Mouse (Mus musculus) hindbrain, embryonic 10.5 days (tissue): Measurements from ENCODE around the gene Mmab. TPM values are rescaled to one million over a fixed set of nuclear protein-coding genes. Genes with fewer than 3 reads are reported as not detected.

Source experiments
- DNase-seq: peaks from one replicate; pipeline ENCODE4 v3.0.0-alpha.2; 2017; ENCODE audit warnings: low spot score
- H3K27ac ChIP-seq: fragments of 300-500 bp; sonication (generic); 2 replicates; pipeline ENCODE4 v1.5.1; 2016; ENCODE audit warnings: mild to moderate bottlenecking, moderate library complexity
- H3K27me3 ChIP-seq: fragments of 300-500 bp; sonication (generic); 2 replicates; pipeline ENCODE4 v1.6.1; 2016; ENCODE audit warnings: mild to moderate bottlenecking; ENCODE audit not compliant: poor library complexity, insufficient read depth, severe bottlenecking
- H3K36me3 ChIP-seq: fragments of 300-500 bp; sonication (generic); 2 replicates; pipeline ENCODE4 v1.6.1; 2016; ENCODE audit warnings: mild to moderate bottlenecking, moderate library complexity
- H3K4me1 ChIP-seq: fragments of 300-500 bp; sonication (generic); replicated peaks from 2 replicates; pipeline ENCODE4 v1.6.1; 2016; ENCODE audit warnings: mild to moderate bottlenecking
- H3K4me3 ChIP-seq: fragments of 300-500 bp; sonication (generic); 2 replicates; pipeline ENCODE4 v1.5.1; 2016; ENCODE audit warnings: mild to moderate bottlenecking, moderate library complexity
- H3K9me3 ChIP-seq: fragments of 300-500 bp; sonication (generic); 2 replicates; pipeline ENCODE4 v1.6.1; 2016; ENCODE audit warnings: mild to moderate bottlenecking, moderate library complexity
- WGBS: fragments of 180-500 bp; shearing (Covaris S2); methylation state at CpG from one replicate; pipeline ENCODE4 v1.1.7; 2016; 5-methylcytosine and 5-hydroxymethylcytosine counted together
- polyA plus RNA-seq: library from polyadenylated mRNA; unstranded; fragments of >200 nt; fragmentation: Nextera tagmentation; extraction: Ambion mirVana; gene quantifications from 2 replicates; pipeline ENCODE4 v1.2.1, GENCODE M21; 2016

The Mmab gene
- 30.1 TPM in 2 replicates for polyA plus RNA-seq

- Histone ChIP-seq H3K4me1 (peaks cover 15% of the 10 kb centered on the region), H3K27ac (peak within 1 kb of the TSS; percentile 94), H3K9me3 (no peaks in the 10 kb centered on the region), H3K27me3 (no peaks in the 10 kb centered on the region), H3K4me3 (peak within 1 kb of the TSS; percentile 69), H3K36me3 (peaks cover 37% of the 10 kb centered on the region)
- 2% methylated on average over 43 of the region's 43 CpGs for WGBS
- peak; percentile 98 for DNase-seq
These were observed at the start of gene Mmab, which contains the start of gene Mvk for GRCm38 (mm10) chr5:114443566-114444367. Gene Mmab, minus strand, starts transcription at chr5:114444060. Gene Mvk, plus strand, starts transcription at chr5:114444269.

- peaks cover 7% of the 10 kb centered on the region for H3K4me1 ChIP-seq
- WGBS: 96% methylated on average over 8 of the region's 8 CpGs
- H3K27me3 ChIP-seq: no peaks in the 10 kb centered on the region; the same call in 1 of the 2 replicates
- H3K27ac ChIP-seq: no peak overlapping the region
- no peak overlapping the region for H3K4me3 ChIP-seq
- no peak for DNase-seq
- H3K9me3 ChIP-seq: 0 out of 2 replicates have a peak, but pooled peaks cover 4% of the 10 kb centered on the region
- no peaks in the 10 kb centered on the region for H3K36me3 ChIP-seq
These were observed 46.4 kb upstream of the Mmab start for GRCm38 (mm10) chr5:114490241-114490640.

GRCm38 (mm10) chr5:114489570-114489969 lies 45.7 kb upstream of the Mmab start:
- Histone ChIP-seq H3K9me3 (0 out of 2 replicates have a peak, but pooled peaks cover 4% of the 10 kb centered on the region), H3K27ac (0 out of 2 replicates have a peak overlapping the region, but pooled peaks have one; percentile 35), H3K4me1 (peaks cover 7% of the 10 kb centered on the region), H3K36me3 (no peaks in the 10 kb centered on the region), H3K27me3 (no peaks in the 10 kb centered on the region; the same call in 1 of the 2 replicates), H3K4me3 (no peak overlapping the region)
- DNase-seq: no peak
- WGBS: 83% methylated on average over 6 of the region's 6 CpGs

GRCm38 (mm10) chr5:114485685-114486084 lies 41.8 kb upstream of the Mmab start:
- Histone ChIP-seq H3K4me3 (no peak overlapping the region), H3K27ac (no peak overlapping the region), H3K27me3 (no peaks in the 10 kb centered on the region; the same call in 1 of the 2 replicates), H3K36me3 (no peaks in the 10 kb centered on the region), H3K9me3 (no peaks in the 10 kb centered on the region), H3K4me1 (peaks cover 19% of the 10 kb centered on the region)
- WGBS: 90% methylated on average over 14 of the region's 14 CpGs
- DNase-seq: no peak

- Histone ChIP-seq H3K4me1 (peaks cover 25% of the 10 kb centered on the region), H3K36me3 (no peaks in the 10 kb centered on the region), H3K9me3 (no peaks in the 10 kb centered on the region), H3K27ac (peak overlapping the region; percentile 73), H3K4me3 (peak overlapping the region; percentile 16; the same call in 1 of the 2 replicates), H3K27me3 (peaks cover 3% of the 10 kb centered on the region; the same call in 1 of the 2 replicates)
- DNase-seq: no peak
- WGBS: 16% methylated on average over 14 of the region's 14 CpGs
These were observed 38.7 kb upstream of the Mmab start for GRCm38 (mm10) chr5:114482587-114483011.

GRCm38 (mm10) chr5:114478267-114478666 lies 34.4 kb upstream of the Mmab start:
- 81% methylated on average over 12 of the region's 12 CpGs for WGBS
- DNase-seq: no peak
- Histone ChIP-seq H3K27ac (0 out of 2 replicates have a peak overlapping the region, but pooled peaks have one; percentile 46), H3K9me3 (no peaks in the 10 kb centered on the region), H3K4me3 (no peak overlapping the region), H3K4me1 (peaks cover 40% of the 10 kb centered on the region), H3K36me3 (no peaks in the 10 kb centered on the region), H3K27me3 (peaks cover 19% of the 10 kb centered on the region; the same call in 1 of the 2 replicates)

GRCm38 (mm10) chr5:114474741-114475491 lies 31.1 kb upstream of the Mmab start:
- Histone ChIP-seq H3K36me3 (no peaks in the 10 kb centered on the region), H3K9me3 (0 out of 2 replicates have a peak, but pooled peaks cover 4% of the 10 kb centered on the region), H3K27ac (peak overlapping the region; percentile 73), H3K27me3 (peaks cover 29% of the 10 kb centered on the region), H3K4me3 (no peak overlapping the region), H3K4me1 (peaks cover 36% of the 10 kb centered on the region)
- 58% methylated on average over 35 of the region's 35 CpGs for WGBS
- DNase-seq: no peak

GRCm38 (mm10) chr5:114470359-114470758 lies 26.5 kb upstream of the Mmab start:
- H3K36me3 ChIP-seq: no peaks in the 10 kb centered on the region
- peaks cover 28% of the 10 kb centered on the region for H3K27me3 ChIP-seq
- DNase-seq: no peak
- no peak overlapping the region for H3K4me3 ChIP-seq
- WGBS: 81% methylated on average over 3 of the region's 3 CpGs
- H3K4me1 ChIP-seq: peaks cover 69% of the 10 kb centered on the region
- 0 out of 2 replicates have a peak, but pooled peaks cover 4% of the 10 kb centered on the region for H3K9me3 ChIP-seq
- H3K27ac ChIP-seq: 0 out of 2 replicates have a peak overlapping the region, but pooled peaks have one; percentile 8

- WGBS: 51% methylated on average over 4 of the region's 4 CpGs
- Histone ChIP-seq H3K27ac (peak overlapping the region; percentile 90), H3K36me3 (no peaks in the 10 kb centered on the region), H3K27me3 (peaks cover 18% of the 10 kb centered on the region), H3K4me1 (peaks cover 69% of the 10 kb centered on the region), H3K9me3 (0 out of 2 replicates have a peak, but pooled peaks cover 4% of the 10 kb centered on the region), H3K4me3 (peak overlapping the region; percentile 37)
- DNase-seq: no peak
These were observed 24.1 kb upstream of the Mmab start for GRCm38 (mm10) chr5:114468007-114468406.

- peaks cover 69% of the 10 kb centered on the region for H3K4me1 ChIP-seq
- 0% methylated on average over 7 of the region's 13 CpGs for WGBS
- H3K27ac ChIP-seq: peak overlapping the region; percentile 90
- H3K9me3 ChIP-seq: 0 out of 2 replicates have a peak, but pooled peaks cover 4% of the 10 kb centered on the region
- peaks cover 13% of the 10 kb centered on the region for H3K27me3 ChIP-seq
- H3K4me3 ChIP-seq: peak overlapping the region; percentile 37
- DNase-seq: peak; percentile 95
- no peaks in the 10 kb centered on the region for H3K36me3 ChIP-seq
These were observed 23.6 kb upstream of the Mmab start for GRCm38 (mm10) chr5:114467430-114467829.

GRCm38 (mm10) chr5:114467019-114467418 lies 23.2 kb upstream of the Mmab start:
- Histone ChIP-seq H3K36me3 (no peaks in the 10 kb centered on the region), H3K4me3 (peak overlapping the region; percentile 37), H3K27me3 (peaks cover 13% of the 10 kb centered on the region), H3K4me1 (peaks cover 74% of the 10 kb centered on the region), H3K9me3 (0 out of 2 replicates have a peak, but pooled peaks cover 4% of the 10 kb centered on the region), H3K27ac (peak overlapping the region; percentile 90)
- WGBS: under 1% methylated on average over 11 of the region's 11 CpGs
- DNase-seq: no peak

- H3K27ac ChIP-seq: peak overlapping the region; percentile 90
- peak overlapping the region; percentile 18; the same call in 1 of the 2 replicates for H3K4me3 ChIP-seq
- H3K27me3 ChIP-seq: peaks cover 13% of the 10 kb centered on the region
- WGBS: 60% methylated on average over 7 of the region's 7 CpGs
- no peaks in the 10 kb centered on the region for H3K36me3 ChIP-seq
- DNase-seq: peak; percentile 62
- peaks cover 86% of the 10 kb centered on the region for H3K4me1 ChIP-seq
- no peaks in the 10 kb centered on the region for H3K9me3 ChIP-seq
These were observed 21.8 kb upstream of the Mmab start for GRCm38 (mm10) chr5:114465641-114466040.
